Mouse (Mus musculus): ENCODE results near the gene Aebp1. TPM values are rescaled to one million over a fixed set of nuclear protein-coding genes. Genes with fewer than 3 reads are reported as not detected.

Gene Aebp1
- polyA plus RNA-seq, 1 experiment, result 103 TPM

DNA sequence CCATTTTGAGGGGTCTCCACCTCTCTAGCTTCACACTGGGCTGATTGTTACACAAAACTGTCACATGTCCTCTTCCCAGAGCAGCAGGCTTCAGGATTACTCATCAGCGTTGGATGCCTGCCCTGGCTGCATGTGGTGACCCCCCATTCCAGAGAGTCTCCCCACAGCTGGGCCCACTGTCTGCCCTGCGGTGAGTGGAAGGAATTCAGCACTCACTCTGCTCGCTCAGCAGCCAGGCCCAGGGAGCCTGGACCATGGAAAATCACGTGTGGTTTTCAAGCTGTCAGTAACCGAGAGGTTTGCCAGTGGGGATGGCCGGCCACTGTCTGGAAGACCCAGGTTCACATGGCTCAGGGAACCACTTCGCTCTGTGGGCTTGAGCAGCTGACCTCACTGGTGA lies 5.8 kb upstream of the Aebp1 start:
- no peaks in the 10 kb centered on the region for H3K27me3 ChIP-seq (ENCODE audit: control insufficient read depth, insufficient read depth, insufficient read length)
- TF ChIP-seq MAX (IDR thresholded peaks at IDR 0.05; ENCODE audit: low read depth), result no peak
- TF ChIP-seq POLR2A (IDR thresholded peaks at IDR 0.05; ENCODE audit: insufficient read length, low read depth), result no peak
- TF ChIP-seq TCF12 (IDR thresholded peaks at IDR 0.05; ENCODE audit: insufficient read depth, poor library complexity, severe bottlenecking), result peak; percentile 62
- peak; percentile 57 for TF ChIP-seq TCF3 (IDR thresholded peaks at IDR 0.05; ENCODE audit: insufficient read length, low read depth)
- TF ChIP-seq MYOD1 (IDR thresholded peaks at IDR 0.05; ENCODE audit: control insufficient read depth in 1 of 3, insufficient read length in 2 of 3, low read depth in 2 of 3), result peak in 2 of 3 experiments; percentile 79 to 80
- TF ChIP-seq USF1 (IDR thresholded peaks at IDR 0.05; ENCODE audit: low read depth), result peak; percentile 78
- TF ChIP-seq MYOG (IDR thresholded peaks at IDR 0.05; ENCODE audit: control insufficient read depth in 1 of 3, insufficient read depth in 1 of 3, insufficient read length in 2 of 3, low read depth in 2 of 3), result peak in 1 of 3 experiments; percentile 80

DNA sequence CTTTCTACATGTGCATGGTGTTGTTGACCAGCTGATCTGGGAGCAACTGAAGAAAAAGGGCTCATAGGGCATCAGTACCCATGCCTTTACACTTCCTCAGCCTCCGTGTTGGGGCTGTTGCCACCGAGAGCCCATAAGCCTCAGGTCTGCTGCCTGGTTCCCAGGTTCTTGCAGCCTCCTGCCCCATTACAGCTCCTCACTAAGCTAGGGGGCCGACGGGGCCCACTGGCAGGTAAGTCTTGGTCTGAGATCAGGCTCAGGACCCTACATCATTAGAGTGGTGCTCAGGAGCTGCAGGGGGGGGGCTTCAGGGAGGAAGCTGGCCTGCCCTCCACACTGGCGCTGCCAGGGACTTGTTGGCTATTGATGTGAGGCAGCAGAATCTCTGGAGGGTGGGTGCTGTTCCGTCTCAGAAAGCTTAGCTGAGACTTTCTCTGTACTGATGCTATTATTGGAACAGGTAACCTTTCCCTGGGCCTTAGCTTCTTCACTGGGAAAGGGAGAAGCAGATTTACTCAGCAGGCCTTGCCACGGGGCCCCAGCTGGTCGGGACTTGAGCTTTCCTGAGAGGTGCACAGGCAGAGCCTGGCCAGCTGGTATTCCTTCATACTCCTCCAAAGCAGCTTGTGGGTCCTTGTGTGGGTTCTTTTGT lies 5.1 kb upstream of the Aebp1 start:
- Histone ChIP-seq H3K4me2 (ENCODE audit: low read depth) (peak overlapping the region; percentile 57), H3ac (ENCODE audit: control insufficient read depth, insufficient read length) (no peak overlapping the region), H3K4me3 (no peak overlapping the region), H3K79me2 (ENCODE audit: control insufficient read depth, insufficient read depth) (no peaks in the 10 kb centered on the region), H3K27me3 (ENCODE audit: control insufficient read depth, insufficient read depth, insufficient read length) (no peaks in the 10 kb centered on the region), H3K36me3 (ENCODE audit: control insufficient read depth, insufficient read depth) (no peaks in the 10 kb centered on the region)
- TF ChIP-seq E2F4 (IDR thresholded peaks at IDR 0.05; ENCODE audit: insufficient read depth) (no peak), MYOG (IDR thresholded peaks at IDR 0.05; ENCODE audit: control insufficient read depth in 1 of 3, insufficient read depth in 1 of 3, insufficient read length in 2 of 3, low read depth in 2 of 3) (no peak), SRF (IDR thresholded peaks at IDR 0.05; ENCODE audit: control insufficient read depth, insufficient read length, low read depth) (no peak), MYOD1 (IDR thresholded peaks at IDR 0.05; ENCODE audit: control insufficient read depth in 1 of 3, insufficient read length in 2 of 3, low read depth in 2 of 3) (no peak), TCF3 (IDR thresholded peaks at IDR 0.05; ENCODE audit: insufficient read length, low read depth) (no peak), TCF12 (IDR thresholded peaks at IDR 0.05; ENCODE audit: insufficient read depth, poor library complexity, severe bottlenecking) (no peak), POLR2AphosphoS2 (IDR thresholded peaks at IDR 0.05; ENCODE audit: insufficient read length, low read depth) (no peak), MAX (IDR thresholded peaks at IDR 0.05; ENCODE audit: low read depth) (no peak)

More for the DNA sequence above, 5.8 kb upstream of the Aebp1 start:
- no peak overlapping the region for H3ac ChIP-seq (ENCODE audit: control insufficient read depth, insufficient read length)
- no peaks in the 10 kb centered on the region for H3K36me3 ChIP-seq (ENCODE audit: control insufficient read depth, insufficient read depth)
- no peaks in the 10 kb centered on the region for H3K79me2 ChIP-seq (ENCODE audit: control insufficient read depth, insufficient read depth)
- H3K4me2 ChIP-seq (ENCODE audit: low read depth), result peak overlapping the region; percentile 57
- no peak overlapping the region for H3K4me3 ChIP-seq

DNA sequence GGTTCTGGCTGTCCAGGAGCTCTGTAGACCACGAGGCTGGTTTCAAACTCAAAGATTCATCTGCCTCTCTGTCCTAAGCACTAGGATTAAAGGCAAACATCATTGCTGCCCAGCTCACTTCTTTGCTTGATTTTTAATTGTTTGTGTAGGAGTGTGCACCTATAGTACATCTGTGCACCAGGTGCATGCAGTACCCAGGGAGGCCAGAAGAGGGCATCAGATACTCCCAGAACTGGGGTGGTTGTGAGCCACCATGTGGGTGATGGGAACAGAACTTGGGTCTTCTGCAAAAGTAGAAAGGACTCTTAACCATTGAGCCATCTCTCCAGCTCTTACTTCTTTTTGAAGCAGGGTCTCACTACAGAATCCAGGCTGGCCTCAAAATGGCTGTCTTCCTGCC lies 3.0 kb upstream of the Aebp1 start:
- Histone ChIP-seq H3ac (ENCODE audit: control insufficient read depth, insufficient read length) (no peak overlapping the region), H3K36me3 (ENCODE audit: control insufficient read depth, insufficient read depth) (no peaks in the 10 kb centered on the region), H3K79me2 (ENCODE audit: control insufficient read depth, insufficient read depth) (peaks cover 3% of the 10 kb centered on the region), H3K4me2 (ENCODE audit: low read depth) (no peak overlapping the region), H3K27me3 (ENCODE audit: control insufficient read depth, insufficient read depth, insufficient read length) (no peaks in the 10 kb centered on the region), H3K4me3 (no peak overlapping the region)
- no peak for TF ChIP-seq E2F4 (IDR thresholded peaks at IDR 0.05; ENCODE audit: insufficient read depth)
- no peak for TF ChIP-seq REST (IDR thresholded peaks at IDR 0.05; ENCODE audit: insufficient read depth, insufficient read length)
- no peak for TF ChIP-seq TCF12 (IDR thresholded peaks at IDR 0.05; ENCODE audit: insufficient read depth, poor library complexity, severe bottlenecking)
- no peak for TF ChIP-seq MYOD1 (IDR thresholded peaks at IDR 0.05; ENCODE audit: control insufficient read depth in 1 of 3, insufficient read length in 2 of 3, low read depth in 2 of 3)
- TF ChIP-seq MYOG (IDR thresholded peaks at IDR 0.05; ENCODE audit: control insufficient read depth in 1 of 3, insufficient read depth in 1 of 3, insufficient read length in 2 of 3, low read depth in 2 of 3), result no peak
- no peak for TF ChIP-seq SRF (IDR thresholded peaks at IDR 0.05; ENCODE audit: control insufficient read depth, insufficient read length, low read depth)
- TF ChIP-seq MAX (IDR thresholded peaks at IDR 0.05; ENCODE audit: low read depth), result no peak
- TF ChIP-seq POLR2AphosphoS2 (IDR thresholded peaks at IDR 0.05; ENCODE audit: insufficient read length, low read depth), result no peak
- no peak for TF ChIP-seq POLR2A (IDR thresholded peaks at IDR 0.05; ENCODE audit: insufficient read length, low read depth)
- TF ChIP-seq CEBPB (IDR thresholded peaks at IDR 0.05; ENCODE audit: insufficient read depth, poor library complexity, severe bottlenecking), result no peak
- no peak for TF ChIP-seq TCF3 (IDR thresholded peaks at IDR 0.05; ENCODE audit: insufficient read length, low read depth)

DNA sequence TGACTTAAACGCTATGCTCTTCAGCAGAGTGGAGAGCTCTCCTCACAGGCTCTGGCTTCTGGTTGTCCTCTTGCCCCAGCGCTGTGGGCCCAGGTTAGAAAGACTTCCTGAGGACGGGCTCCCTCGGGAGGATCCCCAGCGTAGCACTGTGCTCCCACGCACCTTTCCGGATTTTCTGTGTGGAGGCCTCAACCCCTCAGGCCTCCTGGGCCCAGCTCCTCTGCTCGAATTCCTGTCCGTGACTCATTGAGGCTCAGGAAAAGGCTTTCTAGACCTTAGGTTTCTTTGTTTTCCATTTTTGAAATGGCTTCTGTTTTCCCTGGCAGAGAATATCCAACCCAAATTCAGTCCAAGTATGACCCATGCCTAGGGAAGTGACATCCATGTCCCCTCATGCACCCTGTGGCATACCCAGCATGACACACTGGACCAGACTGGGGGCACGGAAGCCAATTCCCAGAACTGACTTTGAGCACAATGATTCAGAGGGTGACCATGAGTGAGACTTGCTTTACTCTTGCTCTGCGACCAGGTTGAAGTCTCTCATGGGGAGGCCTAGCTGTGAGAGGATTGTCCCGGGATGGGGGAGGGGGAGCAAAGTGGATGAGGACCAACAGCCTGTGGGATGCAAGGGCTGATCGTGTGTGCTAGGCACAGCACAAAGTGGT lies 1.7 kb upstream of the Aebp1 start:
- Histone ChIP-seq H3K4me3 (no peak overlapping the region), H3ac (ENCODE audit: control insufficient read depth, insufficient read length) (no peak overlapping the region), H3K4me2 (ENCODE audit: low read depth) (peak overlapping the region; percentile 97), H3K36me3 (ENCODE audit: control insufficient read depth, insufficient read depth) (peaks cover 6% of the 10 kb centered on the region), H3K79me2 (ENCODE audit: control insufficient read depth, insufficient read depth) (peaks cover 10% of the 10 kb centered on the region), H3K27me3 (ENCODE audit: control insufficient read depth, insufficient read depth, insufficient read length) (no peaks in the 10 kb centered on the region)
- TF ChIP-seq USF1 (IDR thresholded peaks at IDR 0.05; ENCODE audit: low read depth) (no peak), REST (IDR thresholded peaks at IDR 0.05; ENCODE audit: insufficient read depth, insufficient read length) (no peak), TCF12 (IDR thresholded peaks at IDR 0.05; ENCODE audit: insufficient read depth, poor library complexity, severe bottlenecking) (no peak), TCF3 (IDR thresholded peaks at IDR 0.05; ENCODE audit: insufficient read length, low read depth) (no peak), MAX (IDR thresholded peaks at IDR 0.05; ENCODE audit: low read depth) (no peak)

DNA sequence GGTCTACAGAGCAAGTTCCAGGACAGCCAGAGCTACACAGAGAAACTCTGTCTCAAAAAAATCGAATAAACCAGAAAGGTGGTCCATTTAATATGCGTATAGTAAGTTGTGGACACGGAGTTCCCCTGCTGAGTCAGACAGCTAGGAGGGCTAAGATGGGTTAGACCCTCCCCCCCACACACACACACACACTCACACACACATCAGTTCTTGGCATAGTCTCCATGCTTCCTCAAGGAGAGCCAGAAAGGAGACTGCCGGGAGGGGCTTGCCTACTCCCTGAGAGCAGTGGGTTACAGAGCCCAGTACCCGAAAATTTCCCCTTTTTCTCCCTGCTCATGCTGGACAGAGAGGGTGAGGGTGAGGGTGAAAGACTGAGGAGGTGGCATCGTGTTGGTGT lies 1.1 kb upstream of the Aebp1 start:
- peaks cover 10% of the 10 kb centered on the region for H3K79me2 ChIP-seq (ENCODE audit: control insufficient read depth, insufficient read depth)
- H3ac ChIP-seq (ENCODE audit: control insufficient read depth, insufficient read length), result no peak overlapping the region
- no peaks in the 10 kb centered on the region for H3K27me3 ChIP-seq (ENCODE audit: control insufficient read depth, insufficient read depth, insufficient read length)
- H3K36me3 ChIP-seq (ENCODE audit: control insufficient read depth, insufficient read depth), result peaks cover 6% of the 10 kb centered on the region
- TF ChIP-seq USF1 (IDR thresholded peaks at IDR 0.05; ENCODE audit: low read depth) (no peak), POLR2A (IDR thresholded peaks at IDR 0.05; ENCODE audit: insufficient read length, low read depth) (no peak), MYOD1 (IDR thresholded peaks at IDR 0.05; ENCODE audit: control insufficient read depth in 1 of 3, insufficient read length in 2 of 3, low read depth in 2 of 3) (no peak), MYOG (IDR thresholded peaks at IDR 0.05; ENCODE audit: control insufficient read depth in 1 of 3, insufficient read depth in 1 of 3, insufficient read length in 2 of 3, low read depth in 2 of 3) (no peak), E2F4 (IDR thresholded peaks at IDR 0.05; ENCODE audit: insufficient read depth) (no peak)
- H3K4me2 ChIP-seq (ENCODE audit: low read depth), result peak overlapping the region; percentile 97
- H3K4me3 ChIP-seq, result peak overlapping the region; percentile 52

Measured in myocyte (in vitro differentiated cells).